Mouse (Mus musculus) neural tube, embryonic 11.5 days (tissue): Measurements from ENCODE around the gene Hlcs. TPM values are rescaled to one million over a fixed set of nuclear protein-coding genes. Genes with fewer than 3 reads are reported as not detected.
A peak's percentile ranks its signal among the peaks of the same experiment; 100 is the strongest.

Source experiments
- ATAC-seq: fragments of 200-750 bp; cut with Nextera tagmentation; 2 replicates; pipeline ENCODE4 v1.8.0; 2017; ENCODE audit warnings: moderate number of reproducible peaks, mild to moderate bottlenecking, moderate TSS enrichment, moderate library complexity; ENCODE audit not compliant: insufficient read depth, low FRiP score, low TSS enrichment
- DNase-seq: peaks from one replicate; pipeline ENCODE4 v3.0.0-alpha.2; 2015; ENCODE audit warnings: low spot score
- H3K27ac ChIP-seq: fragments of 300-500 bp; sonication (generic); 2 replicates; pipeline ENCODE4 v1.5.1; 2014; ENCODE audit warnings: low read depth, mild to moderate bottlenecking, low read length
- H3K27me3 ChIP-seq: fragments of 300-500 bp; sonication (generic); 2 replicates; pipeline ENCODE4 v1.6.1; 2014; ENCODE audit warnings: mild to moderate bottlenecking, low read length, mixed read lengths; ENCODE audit not compliant: control insufficient read depth, insufficient read depth
- H3K36me3 ChIP-seq: fragments of 300-500 bp; sonication (generic); 2 replicates; pipeline ENCODE4 v1.6.1; 2014; ENCODE audit warnings: mild to moderate bottlenecking, low read length, moderate library complexity, mixed read lengths; ENCODE audit not compliant: control insufficient read depth, insufficient read depth
- H3K4me1 ChIP-seq: fragments of 300-500 bp; sonication (generic); 2 replicates; pipeline ENCODE4 v1.6.1; 2014; ENCODE audit warnings: low read length, mixed read lengths; ENCODE audit not compliant: control insufficient read depth, insufficient read depth
- H3K4me2 ChIP-seq: fragments of 300-500 bp; sonication (generic); 2 replicates; pipeline ENCODE4 v1.6.1; 2014; ENCODE audit warnings: low read depth, mild to moderate bottlenecking, moderate library complexity
- H3K4me3 ChIP-seq: fragments of 300-500 bp; sonication (generic); 2 replicates; pipeline ENCODE4 v1.5.1; 2014; ENCODE audit warnings: low read depth, low read length
- H3K9ac ChIP-seq: fragments of 300-500 bp; sonication (generic); 2 replicates; pipeline ENCODE4 v1.6.1; 2014; ENCODE audit warnings: mild to moderate bottlenecking, low read length
- H3K9me3 ChIP-seq: fragments of 300-500 bp; sonication (generic); 2 replicates; pipeline ENCODE4 v1.6.1; 2016; ENCODE audit warnings: low read length; ENCODE audit not compliant: control insufficient read depth
- WGBS: fragments of 180-500 bp; shearing (Covaris S2); extraction: QIAGEN DNeasy Blood & Tissue Kit; methylation state at CpG from one replicate; pipeline ENCODE4 v1.1.7; 2014; 5-methylcytosine and 5-hydroxymethylcytosine counted together
- polyA plus RNA-seq: library from polyadenylated mRNA; unstranded; fragments of >200 nt; fragmentation: Nextera tagmentation; extraction: Ambion mirVana; gene quantifications from 2 replicates; pipeline ENCODE4 v1.2.1, GENCODE M21; 2014

Hlcs gene
- polyA plus RNA-seq, 1 experiment from 2014 or later: 9.4 TPM

GRCm38 (mm10) chr16:94134218-94134617 lies 179.2 kb downstream of the Hlcs start:
- H3K27me3 ChIP-seq: no peaks in the 10 kb centered on the region
- no peak overlapping the region for H3K9ac ChIP-seq
- no peaks in the 10 kb centered on the region for H3K9me3 ChIP-seq
- no peak overlapping the region for H3K4me3 ChIP-seq
- no peaks in the 10 kb centered on the region for H3K4me1 ChIP-seq
- ATAC-seq (no peak), DNase-seq (no peak)
- H3K36me3 ChIP-seq: no peaks in the 10 kb centered on the region
- H3K27ac ChIP-seq: no peak overlapping the region
- H3K4me2 ChIP-seq: no peak overlapping the region
- 77% methylated on average over 10 of the region's 10 CpGs for WGBS

DNA sequence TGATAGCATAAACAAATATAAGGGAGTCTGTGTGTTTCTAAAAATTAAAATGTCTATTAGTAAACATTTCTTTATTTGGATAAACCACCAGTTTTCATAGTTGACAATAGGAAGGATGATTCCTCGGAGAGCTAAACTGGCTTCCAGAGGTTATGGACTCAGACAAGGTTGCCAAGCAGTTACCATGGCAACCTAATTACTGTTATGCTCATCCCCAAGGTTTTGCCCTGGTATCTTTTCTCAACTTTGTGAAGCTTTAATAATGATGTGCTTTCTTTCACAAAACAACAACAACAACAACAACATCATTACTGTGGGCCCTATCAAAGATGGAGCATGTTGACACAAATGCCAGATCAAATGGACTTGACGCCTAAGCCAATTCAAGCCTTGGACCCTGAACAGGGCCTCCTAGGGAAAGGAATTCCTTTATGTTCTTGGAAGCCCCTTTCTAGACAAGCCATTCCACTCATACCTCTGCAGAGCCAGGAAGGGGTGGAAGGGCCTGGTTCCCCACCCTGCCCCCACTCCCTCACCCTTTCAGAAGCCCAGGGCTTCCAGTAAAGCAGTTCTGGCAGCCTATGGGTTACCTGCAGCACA lies 185.0 kb downstream of the Hlcs start:
- ATAC-seq (no peak), DNase-seq (no peak)
- H3K9ac ChIP-seq: no peak overlapping the region
- H3K4me2 ChIP-seq: no peak overlapping the region
- 20% methylated on average over 2 of the region's 2 CpGs for WGBS
- no peaks in the 10 kb centered on the region for H3K9me3 ChIP-seq
- H3K27me3 ChIP-seq: peaks cover 36% of the 10 kb centered on the region
- H3K4me1 ChIP-seq: no peaks in the 10 kb centered on the region
- H3K4me3 ChIP-seq: no peak overlapping the region
- H3K36me3 ChIP-seq: no peaks in the 10 kb centered on the region
- H3K27ac ChIP-seq: no peak overlapping the region

GRCm38 (mm10) chr16:94126200-94126599 lies 187.2 kb downstream of the Hlcs start:
- H3K4me2 ChIP-seq: no peak overlapping the region
- DNase-seq (no peak), ATAC-seq (no peak)
- no peak overlapping the region; the same call in 1 of the 2 replicates for H3K4me3 ChIP-seq
- H3K27me3 ChIP-seq: peaks cover 42% of the 10 kb centered on the region
- no peak overlapping the region for H3K27ac ChIP-seq
- H3K9me3 ChIP-seq: no peaks in the 10 kb centered on the region
- no peaks in the 10 kb centered on the region for H3K4me1 ChIP-seq
- no peak overlapping the region for H3K9ac ChIP-seq
- H3K36me3 ChIP-seq: no peaks in the 10 kb centered on the region
- WGBS: 43% methylated on average over 9 of the region's 9 CpGs

DNA sequence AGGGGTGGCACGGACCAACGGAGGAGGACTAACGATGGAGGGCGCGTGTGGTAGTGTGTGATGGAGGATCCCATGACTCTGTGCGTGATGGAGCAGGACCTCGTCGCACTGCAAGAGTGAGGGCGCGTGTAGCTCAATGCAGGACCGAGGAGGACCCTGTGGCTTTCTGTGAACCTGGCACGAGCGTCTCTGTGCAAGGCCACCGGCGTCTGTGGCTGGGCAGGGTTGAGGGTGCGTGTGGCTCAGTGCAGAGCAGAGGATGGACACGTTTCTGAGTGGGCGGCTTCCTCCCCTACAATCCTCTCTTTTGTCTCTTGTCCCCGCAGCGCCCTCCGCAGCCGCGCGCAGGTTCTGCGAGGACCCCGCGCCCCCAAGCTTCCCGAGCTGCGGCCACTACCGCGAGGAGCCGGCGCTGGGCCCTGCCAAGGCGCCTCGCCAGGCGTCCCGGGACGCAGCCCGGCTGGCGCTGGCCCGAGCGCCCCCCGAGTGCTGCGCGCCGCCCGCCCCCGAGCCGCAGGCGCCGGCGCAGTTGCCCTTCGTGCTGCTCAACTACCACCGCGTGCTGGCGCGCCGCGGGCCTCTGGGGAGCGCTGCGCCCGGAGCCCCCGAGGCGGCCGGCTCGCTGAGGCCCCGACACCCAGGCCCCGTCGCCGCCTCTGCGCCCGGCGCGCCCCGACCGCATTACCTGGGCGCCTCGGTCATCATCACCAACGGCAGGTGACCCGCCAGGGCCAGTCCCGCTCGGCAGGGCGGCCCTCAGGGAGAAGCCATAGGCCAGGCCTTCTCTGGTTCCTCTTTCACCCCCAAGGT lies 188.0 kb downstream of the Hlcs start:
- Histone ChIP-seq H3K27ac (no peak overlapping the region), H3K4me2 (peak overlapping the region; percentile 91), H3K9me3 (no peaks in the 10 kb centered on the region), H3K36me3 (no peaks in the 10 kb centered on the region), H3K27me3 (peaks cover 42% of the 10 kb centered on the region), H3K4me3 (peak overlapping the region; percentile 47), H3K9ac (peak overlapping the region; percentile 69), H3K4me1 (no peaks in the 10 kb centered on the region)
- DNase-seq (peak; percentile 65), ATAC-seq (no peak)
- under 1% methylated on average over 72 of the region's 83 CpGs for WGBS

DNA sequence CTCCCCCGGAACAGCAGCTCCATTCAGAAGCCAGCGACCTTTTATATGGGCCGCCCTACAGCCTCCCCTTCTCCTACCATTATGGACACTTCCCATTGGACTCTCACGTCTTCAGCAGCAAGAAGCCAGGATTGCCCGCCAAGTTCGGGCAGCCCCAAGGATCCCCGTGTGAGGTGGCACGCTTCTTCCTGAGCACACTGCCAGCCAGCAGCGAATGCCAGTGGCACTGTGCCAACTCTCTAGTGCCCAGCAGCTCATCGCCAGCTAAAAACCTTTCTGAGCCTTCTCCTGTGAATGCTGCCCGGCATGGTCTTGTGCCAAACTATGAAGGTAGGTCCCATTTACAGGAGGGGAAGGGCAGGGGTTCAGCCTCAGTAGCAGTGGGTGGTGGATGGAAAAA lies 190.1 kb downstream of the Hlcs start:
- H3K4me2 ChIP-seq: no peak overlapping the region
- H3K27me3 ChIP-seq: peaks cover 42% of the 10 kb centered on the region
- no peaks in the 10 kb centered on the region for H3K36me3 ChIP-seq
- no peak overlapping the region for H3K27ac ChIP-seq
- no peaks in the 10 kb centered on the region for H3K4me1 ChIP-seq
- 79% methylated on average over 11 of the region's 11 CpGs for WGBS
- H3K4me3 ChIP-seq: no peak overlapping the region
- H3K9me3 ChIP-seq: no peaks in the 10 kb centered on the region
- no peak for ATAC-seq
- no peak overlapping the region for H3K9ac ChIP-seq
- DNase-seq: no peak

DNA sequence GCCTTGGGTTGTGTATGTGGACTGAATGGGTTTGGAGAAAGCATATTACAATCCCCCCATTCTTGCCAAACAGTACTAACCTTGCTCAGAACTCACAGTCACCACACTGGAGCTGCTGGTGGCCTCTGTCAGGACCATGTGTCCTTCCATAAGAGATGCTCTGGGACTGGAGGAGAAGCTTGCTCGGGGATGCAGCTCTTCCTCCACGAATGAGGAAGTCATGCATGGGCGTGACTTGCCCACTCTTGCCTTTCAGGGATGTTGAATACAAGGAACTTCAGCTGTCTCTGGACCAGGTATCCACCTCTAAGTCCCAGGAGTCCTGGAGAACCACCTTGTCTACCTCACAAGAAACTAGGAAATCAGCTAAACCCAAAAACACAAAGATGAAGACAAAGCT lies 191.0 kb downstream of the Hlcs start:
- Histone ChIP-seq H3K4me2 (no peak overlapping the region), H3K4me1 (no peaks in the 10 kb centered on the region), H3K9ac (no peak overlapping the region), H3K27me3 (peaks cover 42% of the 10 kb centered on the region), H3K27ac (no peak overlapping the region), H3K36me3 (no peaks in the 10 kb centered on the region), H3K4me3 (no peak overlapping the region), H3K9me3 (no peaks in the 10 kb centered on the region)
- no peak for DNase-seq
- no peak for ATAC-seq
- WGBS: 92% methylated on average over 3 of the region's 3 CpGs

GRCm38 (mm10) chr16:94118394-94118793 lies 195.0 kb downstream of the Hlcs start:
- DNase-seq (no peak), ATAC-seq (no peak)
- H3K4me1 ChIP-seq: no peaks in the 10 kb centered on the region
- H3K27ac ChIP-seq: no peak overlapping the region
- H3K36me3 ChIP-seq: no peaks in the 10 kb centered on the region
- H3K27me3 ChIP-seq: peaks cover 9% of the 10 kb centered on the region
- WGBS: 91% methylated on average over 1 of the region's 1 CpGs
- no peak overlapping the region for H3K4me3 ChIP-seq
- H3K4me2 ChIP-seq: no peak overlapping the region
- H3K9ac ChIP-seq: no peak overlapping the region
- no peaks in the 10 kb centered on the region for H3K9me3 ChIP-seq

- Histone ChIP-seq H3K4me2 (no peak overlapping the region), H3K9ac (no peak overlapping the region), H3K4me3 (no peak overlapping the region), H3K27ac (no peak overlapping the region), H3K27me3 (0 out of 2 replicates have a peak, but pooled peaks cover 4% of the 10 kb centered on the region), H3K9me3 (no peaks in the 10 kb centered on the region), H3K4me1 (no peaks in the 10 kb centered on the region), H3K36me3 (no peaks in the 10 kb centered on the region)
- 68% methylated on average over 6 of the region's 6 CpGs for WGBS
- ATAC-seq (no peak), DNase-seq (no peak)
Measured at GRCm38 (mm10) chr16:94117333-94117732, 196.0 kb downstream of the Hlcs start.

- no peak for DNase-seq
- Histone ChIP-seq H3K4me2 (no peak overlapping the region), H3K27ac (no peak overlapping the region), H3K27me3 (0 out of 2 replicates have a peak, but pooled peaks cover 2% of the 10 kb centered on the region), H3K9ac (no peak overlapping the region), H3K4me1 (no peaks in the 10 kb centered on the region), H3K9me3 (no peaks in the 10 kb centered on the region), H3K4me3 (no peak overlapping the region), H3K36me3 (no peaks in the 10 kb centered on the region)
- no peak for ATAC-seq
- 69% methylated on average over 9 of the region's 9 CpGs for WGBS
Measured at GRCm38 (mm10) chr16:94114693-94115092, 198.7 kb downstream of the Hlcs start.
